Mouse (Mus musculus) CH12.LX (cell line): ENCODE measurements around the gene Hamp. TPM values are rescaled to one million over a fixed set of nuclear protein-coding genes. Genes with fewer than 3 reads are reported as not detected.

ENCODE experiments used
- DNase-seq: peaks from one replicate; pipeline ENCODE4 v3.0.0-alpha.2; 2013; ENCODE audit errors: extremely low read depth
- H3K27ac ChIP-seq: 2 replicates; pipeline ENCODE4 v1.5.1; 2012; ENCODE audit warnings: low read depth, mild to moderate bottlenecking, control low read depth, moderate library complexity; ENCODE audit not compliant: insufficient read depth
- H3K27me3 ChIP-seq: replicated peaks from 2 replicates; pipeline ENCODE3; 2012; ENCODE audit warnings: inconsistent platforms
- H3K36me3 ChIP-seq, 2 experiments: replicated peaks in 1 of 2; 2 replicates each; pipeline versions ENCODE3 to v1.6.1; 2012; ENCODE audit warnings: inconsistent platforms in 1 of 2, low read length in 1 of 2, mild to moderate bottlenecking in 1 of 2, mixed read lengths in 1 of 2, moderate library complexity in 1 of 2; ENCODE audit not compliant: control insufficient read depth in 1 of 2, insufficient read depth in 1 of 2
- H3K4me1 ChIP-seq, 2 experiments: 2 replicates each; pipeline ENCODE4 v1.6.1; 2012; ENCODE audit warnings: inconsistent platforms in 1 of 2, moderate library complexity in 1 of 2; ENCODE audit not compliant: insufficient read depth in 2 of 2, control insufficient read depth in 1 of 2
- H3K4me2 ChIP-seq: 2 replicates; pipeline ENCODE4 v1.6.1; 2012; ENCODE audit warnings: low read depth, mild to moderate bottlenecking, control low read depth; ENCODE audit not compliant: poor library complexity, insufficient read depth, severe bottlenecking
- H3K4me3 ChIP-seq, 3 experiments: fragments of 150-350 bp in 1 of 3; sonication (generic) in 1 of 3; replicated peaks in 1 of 3; 2 replicates each; pipeline versions ENCODE3 to v1.5.1; 2011 to 2012; ENCODE audit warnings: low read depth in 2 of 3, low read length in 2 of 3, mild to moderate bottlenecking in 2 of 3, moderate library complexity in 2 of 3, control low read depth in 1 of 3, improper control_type of control experiment in 1 of 3, inconsistent platforms in 1 of 3, mixed read lengths in 1 of 3; ENCODE audit not compliant: poor library complexity in 1 of 3
- H3K79me2 ChIP-seq: replicated peaks from 2 replicates; pipeline ENCODE4 v1.6.1; 2012; ENCODE audit warnings: mild to moderate bottlenecking, moderate library complexity; ENCODE audit not compliant: control insufficient read depth, poor library complexity, insufficient read depth, severe bottlenecking; ENCODE audit errors: extremely low read depth
- H3K9ac ChIP-seq: 2 replicates; pipeline ENCODE4 v1.6.1; 2012; ENCODE audit warnings: low read depth, mild to moderate bottlenecking, control low read depth, moderate library complexity; ENCODE audit not compliant: insufficient read depth
- H3K9me3 ChIP-seq: replicated peaks from 2 replicates; pipeline ENCODE3; 2012; ENCODE audit warnings: low read length, inconsistent platforms, mixed read lengths
- BHLHE40 ChIP-seq: IDR thresholded peaks from 2 replicates; pipeline ENCODE4 v1.6.1; 2011; ENCODE audit warnings: mild to moderate bottlenecking, low read depth, low read length, improper control_type of control experiment
- E2F4 ChIP-seq: IDR thresholded peaks from 2 replicates; pipeline ENCODE4 v1.6.1; 2011; ENCODE audit warnings: low read depth, low read length, improper control_type of control experiment; ENCODE audit not compliant: insufficient replicate concordance
- ELF1 ChIP-seq: IDR thresholded peaks from 2 replicates; pipeline ENCODE4 v1.6.1; 2014; ENCODE audit warnings: low read depth, mild to moderate bottlenecking, inconsistent platforms, low read length, improper control_type of control experiment
- JUND ChIP-seq: conservative IDR thresholded peaks from 2 replicates; pipeline ENCODE4 v1.6.1; 2011; ENCODE audit warnings: low read depth, low read length, improper control_type of control experiment
- RCOR1 ChIP-seq: conservative IDR thresholded peaks from 2 replicates; pipeline ENCODE4 v1.6.1; 2012; ENCODE audit warnings: low read depth, mild to moderate bottlenecking, inconsistent platforms, low read length, improper control_type of control experiment
- SMC3 ChIP-seq: IDR thresholded peaks from 2 replicates; pipeline ENCODE4 v1.6.1; 2011; ENCODE audit warnings: low read depth, low read length, improper control_type of control experiment
- TBP ChIP-seq: conservative IDR thresholded peaks from 2 replicates; pipeline ENCODE4 v1.6.1; 2011; ENCODE audit warnings: low read depth, low read length, improper control_type of control experiment
- TCF12 ChIP-seq: IDR thresholded peaks from 2 replicates; pipeline ENCODE4 v1.6.1; 2014; ENCODE audit warnings: low read depth, mild to moderate bottlenecking, inconsistent platforms, low read length, improper control_type of control experiment
- UBTF ChIP-seq: IDR thresholded peaks from 2 replicates; pipeline ENCODE4 v1.6.1; 2012; ENCODE audit warnings: low read depth, mild to moderate bottlenecking, inconsistent platforms, low read length, improper control_type of control experiment, moderate library complexity
- ZC3H11A ChIP-seq: IDR thresholded peaks from 2 replicates; pipeline ENCODE4 v1.6.1; 2012; ENCODE audit warnings: low read depth, mild to moderate bottlenecking, inconsistent platforms, low read length, improper control_type of control experiment
- ZNF384 ChIP-seq: IDR thresholded peaks from 2 replicates; pipeline ENCODE4 v1.6.1; 2012; ENCODE audit warnings: low read depth, low read length, improper control_type of control experiment, inconsistent platforms
- dilution Hi-C: fragments of 300-500 bp; cut with MboI; formaldehyde crosslinking; loops from 2 replicates; pipeline ENCODE4 v1.14.3; 2020; ENCODE audit warnings: low sequenced_read_pairs; ENCODE audit not compliant: extremely low pct_unique_long_range_greater_than_20kb, extremely low pct_ligation_motif_present
- in situ Hi-C: fragments of 300-500 bp; cut with MboI; formaldehyde crosslinking; loops from 3 replicates; pipeline ENCODE4 v1.14.3; 2019; ENCODE audit warnings: low sequenced_read_pairs, low pct_ligation_motif_present, low pct_unique_long_range_greater_than_20kb, mixed read lengths
- polyA plus RNA-seq: library from polyadenylated mRNA; unstranded; fragments of >175 nt; gene quantifications from 2 replicates; pipeline ENCODE4 v1.2.1, GENCODE M21; 2012; ENCODE audit warnings: low read depth; ENCODE audit not compliant: insufficient read length
- total RNA-seq, 2 experiments: library from RNA; depleted of rRNA; stranded (reverse); fragments of 300-350 nt in 1 of 2; fragments of >200 nt in 1 of 2; gene quantifications; 2 replicates each; pipeline ENCODE4 v1.2.3; 2012 to 2014

The Hamp gene
- total and polyA plus RNA-seq, 3 experiments = not detected

DNA sequence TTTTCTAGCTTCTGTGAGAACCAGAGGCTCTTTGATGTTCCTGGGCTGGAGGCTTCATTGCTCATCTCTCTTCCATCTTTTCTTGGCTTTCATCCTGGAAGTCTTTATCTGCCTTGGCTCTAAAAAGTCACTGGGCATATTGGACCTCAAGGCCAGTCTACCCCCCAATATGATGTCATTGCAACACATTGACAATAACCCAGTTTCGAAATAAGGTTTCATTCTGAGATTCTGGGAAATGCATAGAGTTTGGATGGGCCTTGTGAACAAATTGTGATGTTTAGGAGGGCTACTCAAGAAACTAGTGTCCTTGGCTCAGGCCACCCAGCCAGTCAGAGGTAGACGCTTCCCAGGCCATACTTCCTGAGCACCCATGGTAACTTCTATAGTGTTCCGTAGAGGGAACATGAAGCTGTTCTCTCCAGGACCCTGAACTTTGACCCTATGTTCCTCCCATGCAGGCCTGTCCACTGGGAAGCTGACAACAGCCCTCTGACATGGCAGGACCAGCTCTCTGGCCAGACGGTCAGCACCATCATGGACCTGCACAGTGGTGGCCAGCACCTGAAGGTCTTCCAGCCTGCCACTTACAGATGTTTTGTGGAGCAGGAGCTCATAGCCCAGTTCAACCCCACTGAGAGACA is 44.8 kb upstream of the Hamp start:
- no peak for TF ChIP-seq RCOR1
- TF ChIP-seq UBTF = no peak
- TF ChIP-seq E2F4 = no peak
- TF ChIP-seq ZC3H11A = no peak
- TF ChIP-seq, all 38 proteins: peak for 0
- Histone ChIP-seq H3K4me3 (no peak overlapping the region), H3K79me2 (no peaks in the 10 kb centered on the region), H3K27me3 (peaks cover 4% of the 10 kb centered on the region), H3K27ac (no peak overlapping the region), H3K9ac (no peak overlapping the region), H3K36me3 (no peaks in the 10 kb centered on the region), H3K9me3 (no peaks in the 10 kb centered on the region), H3K4me2 (no peak overlapping the region), H3K4me1 (no peaks in the 10 kb centered on the region)
- dilution Hi-C loops = no loop called here
- no peak for DNase-seq
- in situ Hi-C loops = no loop called here

DNA sequence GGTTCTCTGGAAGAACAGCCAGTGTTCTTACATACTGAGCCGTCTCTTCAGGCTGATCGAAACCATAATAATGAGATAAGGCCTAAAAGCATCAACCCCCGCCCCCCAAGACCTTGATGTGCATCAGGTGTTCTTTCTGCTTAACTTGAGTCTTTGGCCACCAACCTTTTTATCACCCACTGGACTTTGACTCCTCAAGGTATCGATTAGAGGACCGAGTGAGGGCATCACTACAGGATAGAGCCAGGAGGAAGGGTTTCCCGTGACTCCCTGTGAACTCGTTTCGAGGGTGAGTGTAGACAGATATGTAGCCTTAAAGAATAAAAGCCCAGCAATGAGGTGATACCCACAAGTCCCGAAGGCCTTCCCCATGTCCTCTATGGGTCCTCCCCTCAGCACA is 41.5 kb upstream of the Hamp start:
- no peaks in the 10 kb centered on the region for H3K4me1 ChIP-seq
- no peaks in the 10 kb centered on the region for H3K36me3 ChIP-seq
- in situ Hi-C loops = no loop called here
- DNase-seq = no peak
- no peaks in the 10 kb centered on the region for H3K79me2 ChIP-seq
- no peak for TF ChIP-seq TBP
- TF ChIP-seq BHLHE40 = no peak
- TF ChIP-seq, all 38 proteins: peak for 0
- dilution Hi-C loops = no loop called here
- no peaks in the 10 kb centered on the region for H3K9me3 ChIP-seq
- H3K4me2 ChIP-seq = no peak overlapping the region
- H3K27ac ChIP-seq = no peak overlapping the region
- no peak overlapping the region for H3K9ac ChIP-seq
- peaks cover 4% of the 10 kb centered on the region for H3K27me3 ChIP-seq
- no peak overlapping the region for H3K4me3 ChIP-seq

DNA sequence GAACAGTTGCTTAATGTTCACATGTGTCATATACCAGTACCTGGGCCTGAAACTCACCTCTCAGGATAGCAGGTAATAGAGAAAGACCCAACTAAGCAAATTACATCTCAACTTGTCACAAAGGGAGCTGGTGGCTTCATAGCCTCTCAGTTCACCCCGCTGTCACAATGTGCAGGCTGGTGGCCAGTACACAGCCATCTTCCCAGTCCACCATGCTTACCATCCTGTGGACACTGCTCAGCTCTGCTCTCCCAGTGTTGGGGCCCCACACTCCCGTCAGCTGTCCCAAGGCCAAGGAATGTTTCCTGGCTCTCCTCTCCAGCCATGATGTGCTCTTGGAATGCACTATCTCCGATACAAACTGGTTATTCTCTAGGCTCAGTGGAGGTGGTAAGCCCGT is 37.9 kb upstream of the Hamp start:
- Histone ChIP-seq H3K4me3 (no peak overlapping the region), H3K4me1 (no peaks in the 10 kb centered on the region), H3K9ac (no peak overlapping the region), H3K4me2 (no peak overlapping the region), H3K27me3 (no peaks in the 10 kb centered on the region), H3K36me3 (no peaks in the 10 kb centered on the region), H3K9me3 (no peaks in the 10 kb centered on the region), H3K27ac (no peak overlapping the region), H3K79me2 (no peaks in the 10 kb centered on the region)
- dilution Hi-C loops = no loop called here
- DNase-seq = no peak
- in situ Hi-C loops = no loop called here
- TF ChIP-seq ELF1 (no peak), BHLHE40 (no peak), ZNF384 (no peak), ZC3H11A (no peak), TBP (no peak), SMC3 (no peak), TCF12 (no peak), UBTF (no peak), JUND (no peak)
